Mouse (Mus musculus): ENCODE measurements around the gene Gphb5.

GRCm38 (mm10) chr12:75367371-75367770 lies 49.2 kb downstream of the Gphb5 start:
- TF ChIP-seq CTCF (conservative IDR thresholded peaks at IDR 0.05; ENCODE audit: insufficient read depth, insufficient read length, low read depth, low read length) (no peak), POLR2A (IDR thresholded peaks at IDR 0.05; ENCODE audit: low read depth, low read length) (no peak)
